Mouse (Mus musculus) gastrocnemius, postnatal 10 days (tissue): ENCODE results near the gene Osbpl9. TPM values are rescaled to one million over a fixed set of nuclear protein-coding genes. Genes with fewer than 3 reads are reported as not detected.
A peak's percentile ranks its signal among the peaks of the same experiment; 100 is the strongest.

ENCODE experiments used
- DNase-seq: peaks from one replicate; pipeline ENCODE4 v3.0.0; 2021; ENCODE audit warnings: mixed read lengths
- total RNA-seq, 2 experiments: library from RNA; stranded (reverse); gene quantifications; 2 replicates each; pipeline ENCODE4 v1.2.3; 2021

The Osbpl9 gene
- total RNA-seq, 2 experiments from 2014 or later, result 93.6 to 98.0 TPM

DNA sequence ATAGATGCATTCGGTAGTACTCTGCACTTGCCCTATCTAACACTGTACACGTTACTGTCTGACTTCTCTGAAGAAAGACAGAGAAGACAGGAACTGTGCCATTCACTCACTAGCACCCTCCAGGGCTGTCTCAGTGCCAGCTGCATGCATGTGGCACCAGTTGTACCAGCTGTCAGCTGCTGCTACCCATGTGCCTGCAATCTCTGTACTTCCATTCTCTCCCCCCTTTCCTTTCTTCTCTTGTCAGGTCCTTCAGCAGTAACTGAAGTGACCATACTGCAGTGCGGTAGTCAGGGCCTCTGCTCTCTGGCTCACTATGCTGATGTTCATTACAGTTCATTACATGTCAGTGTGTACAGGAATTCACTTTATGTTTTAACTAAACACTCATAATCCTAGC, 96.0 kb downstream of the Osbpl9 start:
- DNase-seq, result peak; percentile 32

DNA sequence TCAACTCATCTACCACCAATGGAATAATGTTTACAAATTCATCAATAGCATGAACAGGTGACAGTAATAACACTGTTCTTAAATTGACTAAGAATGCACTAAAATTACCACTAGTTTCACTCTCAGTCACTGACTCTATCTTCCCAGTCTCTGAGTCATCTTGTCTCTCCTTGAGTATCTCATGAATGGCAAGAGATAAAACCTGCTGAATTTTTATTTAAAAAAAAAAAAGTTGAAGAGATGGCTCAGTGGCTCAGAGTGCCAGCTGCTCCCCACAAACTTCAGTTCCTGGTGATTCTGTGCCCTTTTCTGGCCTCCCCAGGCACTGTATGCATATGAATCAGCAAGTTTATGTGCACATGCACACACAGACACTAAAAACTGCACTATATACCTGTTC, 96.8 kb downstream of the Osbpl9 start:
- DNase-seq, result no peak

DNA sequence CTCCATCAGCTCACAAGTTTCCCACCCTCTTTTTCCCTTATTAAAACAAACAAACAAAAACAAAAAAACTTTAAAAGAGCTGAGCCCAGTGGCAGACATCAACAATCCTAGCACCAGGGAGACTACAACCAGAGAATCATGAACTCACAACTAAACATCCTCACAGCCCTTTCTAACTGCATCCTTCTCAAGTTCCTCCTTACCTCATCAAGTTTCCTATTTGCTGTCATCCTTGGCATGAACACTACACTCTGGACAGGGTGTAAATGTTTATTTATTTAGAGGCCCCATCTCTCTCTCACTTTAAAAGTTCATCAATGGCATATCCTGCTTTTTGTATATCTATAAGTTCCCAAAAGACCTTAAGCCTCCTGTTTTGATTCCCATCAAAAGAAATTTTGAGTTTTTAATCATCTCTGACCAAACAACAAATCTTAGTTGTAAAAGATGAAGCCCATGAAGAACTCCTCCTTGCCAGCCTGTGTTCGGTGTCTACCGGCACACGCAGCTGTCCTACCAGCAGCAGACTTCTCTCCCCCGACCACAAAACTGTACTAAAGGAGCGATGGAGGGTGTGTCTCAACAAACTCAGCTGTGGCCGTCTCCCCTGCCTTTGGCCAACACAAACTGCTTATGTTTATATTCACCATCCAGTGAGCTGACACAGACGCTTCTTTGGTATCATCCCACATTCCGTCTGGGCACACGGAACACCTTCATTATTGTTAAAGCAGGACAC, 98.8 kb downstream of the Osbpl9 start:
- DNase-seq, result no peak

- no peak for DNase-seq
Measured at GRCm38 (mm10) chr4:109102574-109102973, 99.5 kb downstream of the Osbpl9 start.

DNA sequence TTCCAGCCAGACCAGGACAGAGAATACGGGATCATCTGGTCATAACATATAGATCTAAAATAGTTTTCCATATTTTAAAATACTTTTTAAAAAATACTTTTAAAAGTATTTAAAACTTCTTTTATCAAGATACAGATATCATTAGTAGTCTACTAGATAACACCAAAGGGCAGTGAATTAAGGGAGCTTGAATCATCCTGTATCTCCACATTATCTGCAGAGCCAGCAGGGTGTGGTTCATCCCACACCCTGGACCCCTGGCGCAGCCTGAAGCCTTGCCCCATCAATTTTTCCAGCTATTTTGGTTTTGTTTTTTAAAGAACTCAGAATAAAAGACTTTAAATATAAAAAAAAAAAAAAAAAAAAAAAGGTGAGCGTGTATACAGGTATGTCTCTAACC, 103.2 kb downstream of the Osbpl9 start:
- no peak for DNase-seq

DNA sequence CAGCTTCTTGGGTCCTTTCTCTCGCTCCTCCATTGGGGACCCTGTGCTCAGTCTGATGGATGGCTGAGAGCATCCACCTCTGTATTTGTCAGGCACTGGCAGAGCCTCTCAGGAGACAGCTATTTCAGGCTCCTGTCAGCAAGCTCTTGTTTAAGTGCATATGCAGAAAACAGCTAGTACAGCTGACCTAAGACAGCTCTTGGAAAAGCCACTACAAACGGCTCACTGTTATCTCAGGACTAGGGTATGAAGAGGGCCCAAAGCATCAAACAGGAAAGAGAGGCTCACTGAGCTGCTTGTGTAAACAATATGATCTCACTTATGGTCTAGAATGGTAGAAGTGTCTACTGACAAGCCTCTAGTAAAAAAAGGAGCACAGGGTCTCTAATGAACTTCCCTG, 107.8 kb downstream of the Osbpl9 start:
- no peak for DNase-seq

DNA sequence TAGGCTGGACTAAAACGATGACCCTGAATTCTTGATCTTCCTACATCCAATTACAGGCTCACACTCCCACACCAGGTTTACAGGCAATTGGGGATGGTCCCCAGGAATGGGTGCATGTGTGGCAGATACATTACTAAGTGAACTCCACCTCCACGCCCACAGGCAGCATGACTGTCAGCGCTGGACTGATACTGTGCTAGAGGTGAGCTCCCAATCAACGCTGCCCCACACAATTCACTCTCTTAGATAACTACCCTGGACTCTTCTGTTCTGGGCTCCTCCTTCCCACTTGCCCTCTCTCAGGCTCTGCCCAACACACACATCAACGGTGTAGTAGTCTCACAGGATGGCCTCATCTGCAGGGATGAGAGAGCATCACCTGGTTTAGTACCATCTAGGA, 109.7 kb downstream of the Osbpl9 start:
- DNase-seq, result no peak

GRCm38 (mm10) chr4:109091241-109091777, 110.8 kb downstream of the Osbpl9 start:
- no peak for DNase-seq

GRCm38 (mm10) chr4:109089999-109090398, 112.1 kb downstream of the Osbpl9 start:
- no peak for DNase-seq

DNA sequence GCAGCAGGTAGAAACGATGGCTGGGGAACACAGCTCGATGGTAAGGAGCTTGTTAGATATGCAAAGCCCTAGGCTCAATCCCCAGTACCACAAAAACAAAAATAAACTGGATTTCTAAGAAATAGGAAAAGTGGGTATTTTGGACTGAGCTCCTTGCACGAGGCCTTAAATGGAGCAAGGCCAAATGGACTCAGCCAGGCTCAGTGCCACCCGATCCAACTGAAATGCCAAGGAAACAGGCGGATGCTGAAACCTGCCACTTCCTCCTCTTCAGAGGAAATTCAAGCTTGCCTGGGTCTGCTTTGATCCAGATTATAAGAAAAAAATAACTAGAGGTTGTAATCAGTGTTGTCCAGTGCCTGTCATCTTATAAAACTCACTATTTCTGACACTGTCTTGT, 112.9 kb downstream of the Osbpl9 start:
- no peak for DNase-seq

DNA sequence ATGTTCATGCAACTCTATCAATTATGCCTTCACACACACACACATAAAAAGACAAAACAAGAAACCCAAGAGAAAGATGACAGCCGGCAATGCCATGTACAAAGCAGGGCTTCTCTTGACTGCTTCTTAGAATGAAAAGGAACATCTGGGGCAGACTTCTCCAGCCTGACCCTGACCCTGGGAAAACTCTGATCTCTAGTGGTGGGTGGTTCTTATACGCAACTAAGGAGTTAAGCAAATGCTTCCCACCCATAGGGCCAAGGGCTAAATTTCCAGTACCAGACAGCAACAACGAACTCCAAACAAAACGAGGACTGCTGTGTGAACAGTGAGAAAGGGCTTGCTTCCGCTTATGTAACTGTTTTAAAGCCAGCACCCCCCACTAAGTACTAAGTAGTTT, 122.0 kb downstream of the Osbpl9 start:
- no peak for DNase-seq

DNA sequence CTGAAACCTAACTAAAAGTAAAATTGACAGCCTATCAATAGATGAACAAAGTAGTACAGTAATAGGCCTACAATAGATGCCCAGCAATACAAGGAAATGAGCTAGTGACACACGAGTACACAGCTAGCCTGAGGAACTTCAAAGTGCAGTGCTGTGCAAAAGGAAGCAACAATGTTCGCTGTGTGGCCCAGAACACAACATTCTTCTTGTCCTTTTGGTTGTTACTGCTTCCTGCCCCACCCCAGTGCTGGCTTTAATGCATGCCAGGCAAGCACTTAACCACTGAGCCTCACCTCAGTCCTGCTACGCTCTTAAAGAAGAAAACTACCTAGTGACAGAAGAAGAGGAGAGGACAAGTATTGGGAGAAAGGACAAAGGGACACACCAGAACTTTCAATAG, 122.4 kb downstream of the Osbpl9 start:
- no peak for DNase-seq

DNA sequence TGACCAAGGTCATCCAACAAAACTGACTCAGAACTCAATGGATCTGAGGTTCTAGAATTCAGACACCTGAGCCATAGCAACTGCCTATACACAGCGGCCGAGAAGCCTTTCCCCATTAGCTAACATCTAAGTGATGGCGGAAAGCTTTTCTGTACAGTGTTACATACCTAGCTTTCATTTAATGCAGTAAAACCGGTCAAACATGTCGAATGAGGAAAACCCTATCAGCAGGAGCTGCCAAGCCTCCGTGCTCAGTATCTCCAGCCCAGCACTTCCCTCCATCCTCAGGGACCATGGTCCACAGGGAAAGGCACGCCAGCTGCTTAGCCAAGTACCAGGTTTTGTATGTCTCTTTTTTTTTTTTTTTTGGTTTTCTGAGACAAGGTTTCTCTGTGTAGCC, 123.1 kb downstream of the Osbpl9 start:
- DNase-seq, result no peak

- no peak for DNase-seq
Measured at GRCm38 (mm10) chr4:109073296-109073695, 128.8 kb downstream of the Osbpl9 start.

GRCm38 (mm10) chr4:109072891-109073290, 129.2 kb downstream of the Osbpl9 start:
- no peak for DNase-seq

GRCm38 (mm10) chr4:109065714-109066113, 136.4 kb downstream of the Osbpl9 start:
- DNase-seq, result no peak

GRCm38 (mm10) chr4:109064941-109065340, 137.1 kb downstream of the Osbpl9 start:
- no peak for DNase-seq

DNA sequence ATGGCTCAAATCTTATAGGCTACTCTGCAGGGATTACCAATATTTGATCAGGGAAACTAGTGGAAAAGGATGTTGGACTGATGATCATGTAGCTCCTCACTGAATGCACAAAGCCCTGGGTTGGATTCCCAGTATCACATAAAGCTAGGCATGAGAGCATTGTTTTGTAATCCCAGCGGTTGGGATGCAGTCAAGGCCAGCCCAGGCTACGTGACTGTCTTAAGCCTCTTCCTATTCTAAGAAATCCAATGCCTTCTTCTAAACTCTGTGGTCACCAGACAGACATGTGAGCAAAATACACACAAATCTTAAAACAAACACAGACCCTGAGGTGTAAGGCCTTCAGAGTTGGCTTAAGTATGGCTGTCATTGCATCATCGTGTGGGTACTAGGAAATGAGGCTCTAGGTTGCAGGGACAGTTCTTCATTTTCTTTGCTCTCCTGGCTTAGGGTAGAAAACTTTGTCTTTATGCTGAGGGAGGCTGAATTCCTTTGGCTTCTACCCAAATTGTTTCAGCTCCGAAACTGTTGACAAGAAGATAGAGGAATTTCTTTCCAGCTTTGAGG, 142.7 kb downstream of the Osbpl9 start:
- DNase-seq, result no peak

- DNase-seq, result no peak
Measured at GRCm38 (mm10) chr4:109057640-109058039, 144.4 kb downstream of the Osbpl9 start.

DNA sequence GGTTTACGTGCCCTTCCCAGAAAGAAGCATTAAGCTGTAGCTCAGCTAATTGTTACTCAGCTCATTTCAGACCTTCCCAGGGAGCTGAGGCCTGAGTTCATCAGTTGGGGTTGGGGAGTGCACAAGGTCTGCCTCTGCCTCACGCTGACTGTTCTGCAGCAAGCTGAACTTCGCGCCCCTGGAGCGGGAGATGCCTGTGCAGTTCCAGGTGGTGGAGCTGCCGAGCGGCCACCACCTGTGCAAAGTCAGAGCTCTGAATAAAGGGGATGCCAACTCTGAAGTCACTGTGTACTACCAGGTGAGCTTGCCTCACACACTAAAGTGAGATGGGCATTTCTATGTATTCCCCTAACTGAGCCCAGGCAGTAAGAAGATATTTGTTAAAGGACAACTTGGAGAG, 145.7 kb downstream of the Osbpl9 start:
- no peak for DNase-seq

- no peak for DNase-seq
Measured at GRCm38 (mm10) chr4:109054003-109054402, 148.1 kb downstream of the Osbpl9 start.

GRCm38 (mm10) chr4:109052282-109052681, 149.8 kb downstream of the Osbpl9 start:
- no peak for DNase-seq

DNA sequence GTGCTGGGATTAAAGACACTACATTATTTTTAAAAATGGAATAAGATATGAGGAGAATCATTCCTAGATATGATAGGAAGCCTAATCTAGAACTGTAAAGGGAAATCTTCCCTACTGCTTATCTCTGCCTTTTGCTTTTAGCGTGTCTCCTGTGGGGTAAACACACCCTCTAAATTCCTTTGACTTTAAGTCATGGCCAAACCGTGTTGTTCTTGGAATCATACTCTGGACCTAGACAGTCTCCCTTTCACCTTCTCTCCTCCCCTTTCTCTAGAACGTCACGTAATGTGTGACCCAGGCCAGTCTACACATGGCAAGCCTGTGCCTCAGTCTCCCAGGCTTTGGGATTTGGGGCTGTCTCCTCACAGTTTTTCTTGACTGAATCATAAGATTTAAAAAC, 153.8 kb downstream of the Osbpl9 start:
- no peak for DNase-seq

GRCm38 (mm10) chr4:109043756-109044155, 158.3 kb downstream of the Osbpl9 start:
- DNase-seq, result no peak
